8 mouse cellular contexts compared by ENCODE assay signal in the genomic region with DNA sequence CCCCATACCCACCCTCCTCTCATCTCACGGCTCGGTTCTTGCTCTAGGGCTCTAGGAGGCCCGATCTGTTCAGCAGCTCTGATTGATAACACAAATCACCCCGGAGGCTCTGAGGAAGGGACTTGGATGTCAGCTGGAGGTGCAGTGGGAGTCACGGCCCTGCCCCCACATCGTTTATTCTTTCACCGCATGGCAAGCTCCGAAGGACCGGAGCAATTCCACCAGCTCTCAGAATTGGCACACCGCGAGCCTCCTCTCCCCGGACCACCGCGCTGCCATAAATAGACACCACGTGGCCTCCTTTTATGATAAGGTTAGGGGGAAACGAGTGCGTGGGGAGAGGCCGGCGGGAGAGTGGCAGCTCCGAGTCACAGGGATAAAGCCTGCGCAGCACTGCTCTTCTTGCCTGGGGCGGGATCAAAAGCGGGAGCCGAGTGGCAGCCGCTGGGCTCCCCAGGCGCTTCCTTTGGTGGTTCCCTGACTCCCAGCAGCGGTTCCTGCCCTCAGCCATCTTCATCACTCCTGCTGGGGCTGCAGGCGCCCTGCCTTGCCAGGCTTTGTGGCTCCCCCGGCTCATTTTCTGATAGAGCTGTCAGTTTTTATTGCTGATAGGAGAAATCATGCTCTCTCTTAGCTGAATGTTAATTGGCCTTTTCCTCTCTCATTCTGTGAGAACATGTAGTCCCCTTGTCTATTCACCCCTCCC. TPM values are rescaled to one million over a fixed set of nuclear protein-coding genes. Genes with fewer than 3 reads are reported as not detected.
DNase-seq lines count a peak whose midpoint lies in the region; ATAC-seq and TF ChIP-seq lines count a peak whose summit lies in the region.

No protein-coding gene starts in this region.

- 0 out of 2 replicates have a peak, but pooled peaks cover 4% of the 10 kb centered on the region for H3K9me3 ChIP-seq in hindbrain, embryonic 10.5 days
- no peaks in the 10 kb centered on the region for H3K9me3 ChIP-seq in neural tube, embryonic 11.5 days (ENCODE audit: control insufficient read depth, low read length)

- H3K4me1 ChIP-seq in embryonic fibroblast, embryonic 13.5 days (ENCODE audit: control insufficient read depth, insufficient read depth, low read length) = no peaks in the 10 kb centered on the region
- H3K4me1 ChIP-seq in hindbrain, embryonic 10.5 days (replicated peaks) = peaks cover 61% of the 10 kb centered on the region
- H3K4me1 ChIP-seq in neural tube, embryonic 11.5 days (ENCODE audit: control insufficient read depth, insufficient read depth, low read length) = peaks cover 9% of the 10 kb centered on the region

- peak overlapping the region; percentile 58 for H3K4me2 ChIP-seq in neural tube, embryonic 11.5 days (ENCODE audit: low read depth)

- H3K9ac ChIP-seq in neural tube, embryonic 11.5 days (ENCODE audit: low read length) = peak overlapping the region; percentile 47

- ATAC-seq in neural tube, embryonic 11.5 days (ENCODE audit: insufficient read depth, low FRiP score, low TSS enrichment) = peak; percentile 74; the same call in 1 of the 2 replicates
- ATAC-seq in monocyte, adult 5-6 weeks (replicated peaks; ENCODE audit: insufficient number of reproducible peaks, low FRiP score, low TSS enrichment, poor library complexity, severe bottlenecking) = no peak

- H3K27me3 ChIP-seq in hindbrain, embryonic 10.5 days (ENCODE audit: insufficient read depth, poor library complexity, severe bottlenecking) = peaks cover 25% of the 10 kb centered on the region; the same call in 1 of the 2 replicates
- H3K27me3 ChIP-seq in neural tube, embryonic 11.5 days (ENCODE audit: control insufficient read depth, insufficient read depth, low read length) = no peaks in the 10 kb centered on the region

- WGBS in hindbrain, embryonic 10.5 days = under 1% methylated on average over 29 of the region's 29 CpGs
- 0% methylated on average over 29 of the region's 29 CpGs for WGBS in neural tube, embryonic 11.5 days

- intact Hi-C loops in left cerebral cortex, postnatal 4 days (cut with DNase I) = loop anchor here (5.0 kb wide), 1 partner anchor 234 kb away; no protein-coding TSS in a partner anchor

- H3K4me3 ChIP-seq in embryonic fibroblast, embryonic 13.5 days (ENCODE audit: insufficient read depth, low read length) = peak overlapping the region; percentile 14; the same call in 1 of the 2 replicates
- H3K4me3 ChIP-seq in hindbrain, embryonic 10.5 days = peak overlapping the region; percentile 52
- H3K4me3 ChIP-seq in neural tube, embryonic 11.5 days (ENCODE audit: low read depth, low read length) = peak overlapping the region; percentile 28

- H3K36me3 ChIP-seq in hindbrain, embryonic 10.5 days = no peaks in the 10 kb centered on the region
- no peaks in the 10 kb centered on the region for H3K36me3 ChIP-seq in neural tube, embryonic 11.5 days (ENCODE audit: control insufficient read depth, insufficient read depth, low read length)

- no peak for TF ChIP-seq CTCF in embryonic fibroblast, embryonic 13.5 days (IDR thresholded peaks at IDR 0.05; ENCODE audit: borderline replicate concordance, insufficient read depth, low read length)

- peak; percentile 39 for DNase-seq in ovary, postnatal 36 days (ENCODE audit: low spot score)
- no peak for DNase-seq in ovary, postnatal 10 days (ENCODE audit: low spot score)
- peak; percentile 63 for DNase-seq in hindbrain, embryonic 10.5 days (ENCODE audit: low spot score)
- peak; percentile 34 for DNase-seq in left cerebral cortex, postnatal 4 days
- peak; percentile 71 for DNase-seq in neural tube, embryonic 11.5 days (ENCODE audit: low spot score)
- no peak for DNase-seq in c-Kit-positive CD71-positive TER-119-positive erythroid progenitor cells, embryonic 14.5 days (ENCODE audit: low spot score)

- H3K27ac ChIP-seq in embryonic fibroblast, embryonic 13.5 days (ENCODE audit: insufficient read depth, low read length) = no peak overlapping the region
- H3K27ac ChIP-seq in hindbrain, embryonic 10.5 days = peak overlapping the region; percentile 86
- peak overlapping the region; percentile 77 for H3K27ac ChIP-seq in neural tube, embryonic 11.5 days (ENCODE audit: low read depth, low read length)

- no peak for TF ChIP-seq POLR2A in embryonic fibroblast, embryonic 13.5 days (IDR thresholded peaks at IDR 0.05; ENCODE audit: low read depth, low read length)

RNA-seq across cellular contexts. Expression of gene Nfam1, which starts 23.4 kb away (rescaled TPM):
- polyA plus RNA-seq in embryonic fibroblast, embryonic 13.5 days (2011; ENCODE audit: insufficient read length, low read depth, missing spikeins) = 0.70 TPM in 1 of 2 replicates, not detected in the other
- polyA plus RNA-seq in hindbrain, embryonic 10.5 days (2016; fragmentation: Nextera tagmentation; extraction: Ambion mirVana) = 2.8 and 3.6 TPM in 2 replicates
- total RNA-seq in left cerebral cortex, postnatal 4 days (2021) = 1 to 10 TPM; 2.0 to 2.1 TPM
- polyA plus RNA-seq in neural tube, embryonic 11.5 days (2014; fragmentation: Nextera tagmentation; extraction: Ambion mirVana) = 3.0 and 3.7 TPM in 2 replicates
- 156 to 182 TPM (median 181 TPM) in 3 replicates for total RNA-seq in monocyte, adult 5-6 weeks (2017)

RNA-seq across cellular contexts. Expression of gene Serhl, which starts 32.8 kb away (rescaled TPM):
- polyA plus RNA-seq in embryonic fibroblast, embryonic 13.5 days (2011; ENCODE audit: insufficient read length, low read depth, missing spikeins) = 25.1 and 31.2 TPM in 2 replicates
- polyA plus RNA-seq in hindbrain, embryonic 10.5 days (2016; fragmentation: Nextera tagmentation; extraction: Ambion mirVana) = 57.1 and 58.9 TPM in 2 replicates
- 1 to 10 TPM; 5.1 to 7.3 TPM for total RNA-seq in left cerebral cortex, postnatal 4 days (2021)
- polyA plus RNA-seq in neural tube, embryonic 11.5 days (2014; fragmentation: Nextera tagmentation; extraction: Ambion mirVana) = 40.3 and 45.1 TPM in 2 replicates
- total RNA-seq in monocyte, adult 5-6 weeks (2017) = 16.9 to 26.7 TPM (median 20.9 TPM) in 3 replicates

Comparison
In these comparisons a context has a peak if more than half of its experiments do, and no peak if none do; other contexts are left out.
1. DNase-seq: peak in ovary, postnatal 36 days (single experiment), hindbrain, embryonic 10.5 days (single experiment), left cerebral cortex, postnatal 4 days (single experiment) and neural tube, embryonic 11.5 days (single experiment); none in ovary, postnatal 10 days (single experiment) and c-Kit-positive CD71-positive TER-119-positive erythroid progenitor cells, embryonic 14.5 days (single experiment).
2. Peak in every context shown above with its lines, with median percentiles within 50 percentile points of each other: H3K4me3 ChIP-seq.